16 mouse cellular contexts compared by ENCODE assay signal in the genomic region with DNA sequence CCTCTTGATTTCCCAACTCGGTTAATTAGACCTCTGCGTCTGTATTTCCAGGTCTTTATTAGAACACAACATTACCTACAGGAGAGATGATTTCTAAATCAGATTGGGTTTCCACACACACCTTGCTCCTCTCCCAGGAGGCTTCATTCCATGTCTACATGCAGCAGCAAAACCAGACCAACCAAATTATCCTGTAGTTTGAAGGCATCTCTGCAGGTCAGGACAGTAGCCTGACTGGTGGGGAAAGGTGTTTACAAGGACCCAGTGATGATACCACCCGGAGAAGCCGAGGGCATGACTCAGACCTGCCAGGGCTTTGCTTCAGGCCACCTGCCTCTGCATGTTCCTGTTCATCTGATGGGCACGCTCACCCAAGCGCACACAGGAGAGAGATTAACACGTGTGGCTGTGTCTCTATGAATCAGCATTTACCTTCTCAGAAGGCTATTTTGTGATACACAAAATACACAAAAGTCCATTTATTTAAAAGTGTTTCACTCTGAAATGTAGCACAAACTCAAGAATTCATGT.
A peak's percentile ranks its signal among the peaks of the same experiment; 100 is the strongest.
DNase-seq lines count a peak whose midpoint lies in the region; ATAC-seq lines count a peak whose summit lies in the region.
"Had no signal": no experiment of that assay in that cellular context is flagged by ENCODE, and none has a peak within 500 bp of the region (broad histone marks: within the 10 kb centered on the region; RNA-seq: fewer than 3 reads in every experiment).

No protein-coding gene starts in this region.

- 42% methylated on average over 7 of the region's 7 CpGs for WGBS in forebrain, embryonic 14.5 days

- ATAC-seq in forebrain, embryonic 14.5 days: no peak
- ATAC-seq: intestine, embryonic 15.5 days; liver, embryonic 12.5 days had no signal

- no peaks in the 10 kb centered on the region for H3K27me3 ChIP-seq in forebrain, embryonic 14.5 days (replicated peaks; ENCODE audit: control insufficient read depth, insufficient read depth, low read length)
- H3K27me3 ChIP-seq: hindbrain, embryonic 12.5 days; intestine, embryonic 15.5 days; liver, embryonic 12.5 days; neural tube, embryonic 12.5 days had no signal

- H3K4me1 ChIP-seq in forebrain, embryonic 14.5 days (ENCODE audit: control insufficient read depth, insufficient read depth, low read length): peaks cover 37% of the 10 kb centered on the region
- H3K4me1 ChIP-seq: intestine, embryonic 15.5 days; liver, embryonic 12.5 days had no signal

- no peak overlapping the region for H3K9ac ChIP-seq in forebrain, embryonic 14.5 days (ENCODE audit: low read length)
- H3K9ac ChIP-seq: hindbrain, embryonic 12.5 days; intestine, embryonic 15.5 days; liver, embryonic 12.5 days; lung, embryonic 14.5 days; neural tube, embryonic 12.5 days had no signal

- no peak overlapping the region for H3K4me3 ChIP-seq in forebrain, embryonic 14.5 days (ENCODE audit: low read depth, low read length)
- H3K4me3 ChIP-seq: hindbrain, embryonic 12.5 days; intestine, embryonic 15.5 days; liver, embryonic 12.5 days; neural tube, embryonic 12.5 days had no signal

- intact Hi-C loops in heart, postnatal 36 days (cut with DNase I): no loop called here

- peak overlapping the region; percentile 72; the same call in 1 of the 2 replicates for H3K27ac ChIP-seq in forebrain, embryonic 14.5 days (ENCODE audit: low read depth, low read length)
- H3K27ac ChIP-seq: hindbrain, embryonic 12.5 days; intestine, embryonic 15.5 days; liver, embryonic 12.5 days; macrophage; neural tube, embryonic 12.5 days had no signal

- H3K36me3 ChIP-seq in forebrain, embryonic 14.5 days (ENCODE audit: control insufficient read depth, insufficient read depth, low read length): no peaks in the 10 kb centered on the region
- H3K36me3 ChIP-seq: hindbrain, embryonic 12.5 days; intestine, embryonic 15.5 days; liver, embryonic 12.5 days; neural tube, embryonic 12.5 days had no signal

- peak overlapping the region; percentile 42; the same call in 1 of the 2 replicates for H3K4me2 ChIP-seq in forebrain, embryonic 14.5 days (ENCODE audit: low read length)
- H3K4me2 ChIP-seq: hindbrain, embryonic 12.5 days; intestine, embryonic 15.5 days; liver, embryonic 12.5 days; lung, embryonic 14.5 days; midbrain, embryonic 11.5 days; neural tube, embryonic 12.5 days had no signal

- DNase-seq in heart, adult 11 months: peak; percentile 76
- DNase-seq in heart, postnatal 36 days: no peak
- DNase-seq in Muller cell, postnatal 12 days (ENCODE audit: inconsistent ontology term): peak; percentile 30
- DNase-seq in cerebellum, postnatal 10 days: peak; percentile 26 to 45
- DNase-seq in forebrain, embryonic 14.5 days (ENCODE audit: low spot score): peak; percentile 15
- DNase-seq in spleen, postnatal 4 days (ENCODE audit: low spot score in 2 of 2): no peak
- DNase-seq in gastrocnemius, postnatal 10 days: no peak
- no peak for DNase-seq in adrenal gland, postnatal 10 days
- DNase-seq: lung, embryonic 14.5 days; thymus, adult 18-20 months had no signal

- H3K9me3 ChIP-seq in forebrain, embryonic 14.5 days (replicated peaks; ENCODE audit: control insufficient read depth, low read length): no peaks in the 10 kb centered on the region
- H3K9me3 ChIP-seq: hindbrain, embryonic 12.5 days; intestine, embryonic 15.5 days; liver, embryonic 12.5 days; neural tube, embryonic 12.5 days had no signal

Comparison
In these comparisons a context has a peak if more than half of its experiments do, and no peak if none do; other contexts are left out.
1. DNase-seq: peak in heart, adult 11 months (single experiment), Muller cell, postnatal 12 days (single experiment), cerebellum, postnatal 10 days (2 of 2) and forebrain, embryonic 14.5 days (single experiment); none in heart, postnatal 36 days (0 of 2), spleen, postnatal 4 days (0 of 2), gastrocnemius, postnatal 10 days (single experiment) and adrenal gland, postnatal 10 days (single experiment).